Mouse (Mus musculus): ENCODE data around the gene Cpne4.

The Cpne4 gene

DNA sequence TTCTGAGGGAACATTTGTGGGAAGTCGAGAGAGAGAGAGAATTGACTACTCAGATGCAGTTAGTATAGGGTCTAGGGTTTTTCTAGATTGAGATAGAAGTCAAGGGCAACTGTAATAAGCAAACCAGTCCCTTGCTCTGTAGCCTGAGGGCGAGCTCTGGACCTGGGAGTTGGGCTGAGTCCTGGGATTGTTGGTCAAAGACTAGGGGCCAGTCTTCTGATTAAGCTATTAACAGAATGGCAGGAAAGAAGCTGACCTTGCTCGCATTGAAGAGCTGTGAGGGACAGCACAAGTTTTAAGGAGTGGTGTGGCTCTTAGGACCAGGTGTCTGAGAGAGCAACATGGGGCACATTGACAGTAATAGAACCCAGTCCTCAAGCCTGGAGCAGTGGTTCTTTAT, 140.0 kb downstream of the Cpne4 start:
- DNase-seq (ENCODE audit: low spot score) = no peak

GRCm38 (mm10) chr9:104693145-104693544, 146.1 kb downstream of the Cpne4 start:
- no peak for DNase-seq (ENCODE audit: low spot score)

- no peak for DNase-seq (ENCODE audit: low spot score)
These were observed 163.7 kb downstream of the Cpne4 start for GRCm38 (mm10) chr9:104710831-104711230.

DNA sequence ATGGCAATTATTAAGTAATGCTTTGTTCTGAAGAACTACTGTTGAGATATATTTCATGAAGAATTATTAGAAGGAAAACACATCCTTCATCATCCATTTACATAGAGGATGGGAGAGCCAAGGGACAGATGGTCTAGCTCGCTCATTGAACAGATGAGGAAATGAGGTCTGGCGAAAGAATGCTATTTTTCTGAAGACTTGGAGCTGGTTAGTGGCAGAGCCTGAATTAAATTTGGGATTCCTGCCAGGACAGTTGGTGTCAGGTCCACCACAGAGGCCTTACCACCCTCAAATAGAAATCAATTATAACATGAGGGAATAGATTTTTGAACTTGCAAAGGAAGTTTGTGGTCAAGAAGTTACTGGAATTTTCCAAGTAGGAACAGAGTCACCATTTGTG, 178.2 kb downstream of the Cpne4 start:
- DNase-seq (ENCODE audit: low spot score) = no peak

- no peak for DNase-seq (ENCODE audit: low spot score)
These were observed 195.7 kb downstream of the Cpne4 start for GRCm38 (mm10) chr9:104742661-104743380.

- no peak for DNase-seq (ENCODE audit: low spot score)
These were observed 208.4 kb downstream of the Cpne4 start for GRCm38 (mm10) chr9:104755519-104755918.

GRCm38 (mm10) chr9:104760031-104760430, 212.9 kb downstream of the Cpne4 start:
- DNase-seq (ENCODE audit: low spot score) = no peak

DNA sequence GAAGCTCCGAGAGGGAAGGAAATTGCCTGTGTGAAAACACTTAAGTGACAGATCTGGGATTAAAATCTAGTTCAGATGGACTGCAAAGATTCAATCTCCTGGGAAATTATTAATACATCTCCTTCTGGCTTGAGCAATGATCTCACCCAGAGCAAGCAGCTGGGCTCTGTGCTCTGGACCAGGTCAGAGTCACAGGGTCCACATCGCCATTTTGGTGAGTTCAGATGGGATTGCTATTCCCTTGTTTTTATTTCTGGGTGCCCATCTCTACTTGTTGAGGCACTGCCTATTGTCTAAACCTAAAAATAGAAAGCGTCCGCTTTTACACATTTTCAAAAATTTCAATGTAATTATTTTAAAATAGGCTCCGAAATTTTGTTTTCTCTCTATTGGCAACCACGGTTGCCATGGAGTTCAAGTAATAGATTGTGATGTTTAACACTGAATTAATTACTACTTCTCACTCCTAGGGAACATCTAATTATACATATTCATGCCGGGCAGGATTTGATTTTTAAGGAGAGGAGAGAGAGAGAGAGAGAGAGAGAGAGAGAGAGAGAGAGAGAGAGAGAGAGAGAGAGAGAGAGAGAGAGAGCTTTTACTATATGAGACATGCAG, 229.2 kb downstream of the Cpne4 start:
- no peak for DNase-seq (ENCODE audit: low spot score)

DNA sequence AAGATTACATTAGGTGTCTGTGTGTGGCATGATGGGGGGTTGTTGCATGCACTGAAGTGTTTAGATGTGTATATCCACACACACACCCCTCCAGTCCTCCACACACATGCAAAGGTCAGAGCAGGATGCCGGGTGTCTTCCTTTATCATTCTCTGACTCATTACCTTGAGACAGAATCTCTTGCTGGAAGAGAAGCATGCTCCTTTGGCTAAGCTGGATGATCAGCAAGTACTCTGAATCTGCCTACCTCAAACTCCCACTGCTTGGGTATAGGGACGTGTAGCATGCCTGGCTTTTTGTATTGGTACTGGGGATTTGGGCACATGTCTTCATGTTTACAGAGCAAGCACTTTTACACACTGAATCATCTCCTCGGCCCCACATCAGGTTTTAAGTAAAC, 230.0 kb downstream of the Cpne4 start:
- no peak for DNase-seq (ENCODE audit: low spot score)

- DNase-seq (ENCODE audit: low spot score) = no peak
These were observed 230.7 kb downstream of the Cpne4 start for GRCm38 (mm10) chr9:104777780-104778179.

DNA sequence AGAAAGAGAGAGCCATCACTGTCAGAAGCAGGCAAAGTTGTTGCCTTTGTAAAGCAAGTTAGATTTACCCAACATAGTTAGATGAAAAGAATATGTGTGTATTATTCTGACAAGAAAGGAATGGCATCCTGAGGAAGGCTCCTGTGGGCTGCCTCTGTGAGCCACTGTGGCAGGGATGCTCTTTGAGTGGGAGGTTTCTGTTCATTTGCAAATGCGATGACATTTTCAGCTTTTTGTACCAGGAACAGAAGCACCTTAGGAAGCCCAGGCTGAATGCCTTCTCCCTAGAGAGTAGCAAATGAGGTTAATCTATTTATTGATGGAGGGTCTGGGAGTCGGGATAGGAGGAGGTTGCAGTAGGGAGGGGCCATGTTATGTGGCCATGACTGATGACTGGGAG, 249.5 kb downstream of the Cpne4 start:
- DNase-seq (ENCODE audit: low spot score) = no peak

DNA sequence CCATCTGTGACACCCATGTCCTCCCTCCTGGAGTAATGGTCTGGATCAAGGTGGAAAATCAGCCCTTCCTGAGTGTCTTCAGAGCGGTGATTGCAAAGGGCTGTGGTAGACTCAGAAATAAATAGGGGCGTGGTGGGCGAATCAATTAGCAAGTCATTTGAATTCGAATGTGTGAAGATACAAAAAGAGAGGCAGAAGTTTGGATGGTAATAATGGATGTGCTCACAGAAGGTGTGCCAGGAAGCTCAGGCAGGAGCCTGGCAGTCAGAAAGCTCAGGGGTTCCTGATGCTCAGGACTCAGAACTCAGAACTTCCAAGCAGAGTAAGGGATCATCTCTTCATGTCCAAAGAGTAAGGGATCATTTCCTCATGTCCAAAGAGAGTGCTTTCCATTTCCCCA, 257.7 kb downstream of the Cpne4 start:
- no peak for DNase-seq (ENCODE audit: low spot score)

GRCm38 (mm10) chr9:104814681-104815080, 267.6 kb downstream of the Cpne4 start:
- DNase-seq (ENCODE audit: low spot score) = no peak

DNA sequence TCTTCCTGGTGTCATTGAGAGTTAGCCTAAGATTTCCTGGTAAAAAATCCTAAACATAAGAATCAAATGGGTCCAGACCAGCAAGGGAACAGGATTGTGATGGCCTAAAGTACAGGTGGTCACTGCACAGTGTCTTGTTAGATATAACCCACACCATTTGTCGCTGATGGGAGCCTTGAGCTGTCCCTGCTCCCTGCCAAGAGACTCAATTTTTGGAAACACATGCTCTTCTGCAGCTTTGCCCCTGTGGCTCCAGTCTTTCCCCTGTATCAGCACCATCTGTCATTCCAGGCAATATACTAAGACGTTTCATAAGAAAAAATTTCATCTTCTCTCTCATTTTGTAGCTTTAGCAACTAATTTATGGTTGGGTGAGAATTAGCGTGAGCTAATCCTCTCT, 281.6 kb downstream of the Cpne4 start:
- DNase-seq (ENCODE audit: low spot score) = no peak

DNA sequence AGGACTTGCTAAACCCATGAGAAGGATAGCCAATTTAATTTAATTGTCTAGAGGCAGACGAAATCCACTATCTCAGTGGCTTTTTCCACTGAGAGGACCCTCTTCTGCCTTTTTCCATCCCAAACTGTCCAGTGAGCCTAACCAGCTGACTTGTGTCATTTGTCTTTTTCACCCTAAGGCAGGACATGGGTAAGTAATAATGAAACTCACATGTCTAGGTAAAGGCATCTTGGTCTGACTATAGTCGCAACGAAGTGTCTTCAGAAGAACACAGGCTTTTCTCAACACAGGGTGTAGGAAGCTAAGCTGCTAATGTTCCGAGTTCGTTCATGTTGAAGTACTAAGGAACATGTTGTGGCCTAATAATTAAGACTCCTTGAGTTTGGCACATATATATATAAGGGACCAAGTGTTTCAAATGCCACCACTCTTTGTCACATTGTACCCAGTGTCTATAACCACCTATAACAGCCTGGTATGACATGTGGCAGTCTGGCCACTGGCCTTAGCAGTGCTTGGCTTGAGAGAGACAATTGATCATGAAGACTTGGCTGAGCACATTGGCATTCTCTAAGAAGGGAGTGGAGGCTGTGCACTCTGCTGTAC, 286.0 kb downstream of the Cpne4 start:
- DNase-seq (ENCODE audit: low spot score) = no peak

DNA sequence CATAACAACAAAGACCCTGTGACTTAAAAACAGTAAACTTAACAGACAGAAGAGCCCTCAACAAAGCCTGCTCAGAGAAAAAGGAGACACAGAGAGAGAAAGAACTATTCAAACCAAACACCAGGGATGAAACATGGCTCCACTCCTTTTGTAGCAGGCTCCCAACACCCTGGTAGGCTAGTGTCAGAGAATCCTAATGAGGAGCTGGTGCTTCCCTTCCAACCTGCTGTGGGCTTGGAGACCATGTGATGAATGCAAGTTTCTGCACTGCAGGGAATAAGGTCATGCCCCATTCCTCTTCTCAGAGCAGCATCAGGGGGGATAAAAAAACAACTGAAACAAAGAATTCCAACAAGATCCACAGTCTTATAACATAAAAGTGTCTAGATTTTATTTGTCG, 290.8 kb downstream of the Cpne4 start:
- DNase-seq (ENCODE audit: low spot score) = no peak

DNA sequence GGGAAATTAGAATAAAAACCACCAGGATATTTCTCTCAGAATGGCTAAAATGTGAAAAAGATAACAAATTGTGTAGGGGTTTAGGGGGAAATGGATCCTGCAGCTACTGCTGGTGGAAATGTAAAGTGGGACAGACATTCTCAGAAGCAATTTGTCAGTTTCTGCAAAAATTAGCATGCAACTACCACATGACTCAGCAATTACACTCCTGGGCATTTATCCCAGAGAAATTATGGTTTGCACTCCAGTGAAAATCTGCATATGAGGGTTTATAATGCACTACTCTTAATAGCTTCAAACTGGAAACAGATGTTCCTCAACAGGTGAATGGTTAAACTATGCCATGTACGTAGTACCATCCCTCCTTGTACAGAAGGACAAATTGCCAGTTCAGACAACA, 294.2 kb downstream of the Cpne4 start:
- no peak for DNase-seq (ENCODE audit: low spot score)

GRCm38 (mm10) chr9:104845226-104845930, 298.3 kb downstream of the Cpne4 start:
- no peak for DNase-seq (ENCODE audit: low spot score)

- no peak for DNase-seq (ENCODE audit: low spot score)
These were observed 306.6 kb downstream of the Cpne4 start for GRCm38 (mm10) chr9:104853701-104854100.

GRCm38 (mm10) chr9:104854245-104854921, 307.3 kb downstream of the Cpne4 start:
- DNase-seq (ENCODE audit: low spot score) = no peak

- no peak for DNase-seq (ENCODE audit: low spot score)
These were observed 318.7 kb downstream of the Cpne4 start for GRCm38 (mm10) chr9:104865830-104866229.

DNA sequence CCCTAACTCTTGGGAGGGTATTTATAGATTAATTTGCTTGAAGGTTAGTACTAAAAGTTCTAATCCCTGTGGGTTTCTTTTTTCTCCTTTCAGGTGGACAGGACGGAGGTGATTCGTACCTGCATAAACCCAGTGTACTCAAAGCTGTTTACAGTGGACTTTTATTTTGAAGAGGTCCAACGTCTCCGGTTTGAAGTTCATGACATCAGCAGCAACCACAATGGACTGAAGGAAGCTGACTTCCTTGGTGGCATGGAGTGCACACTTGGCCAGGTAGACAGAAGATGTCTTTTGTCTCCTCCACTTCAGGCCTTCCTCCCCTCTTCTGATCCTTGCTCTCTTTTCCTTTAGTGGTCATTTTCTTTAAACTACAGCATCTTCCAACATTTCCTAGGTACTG, 325.5 kb downstream of the Cpne4 start:
- no peak for DNase-seq (ENCODE audit: low spot score)
